Mouse (Mus musculus) brain, embryonic 14.5 days (tissue): ENCODE data around the gene Kif1c.

Experiments used
- CTCF ChIP-seq: fragments of 200-500 bp; IDR thresholded peaks from 2 replicates; pipeline ENCODE4 v1.5.1; 2012; ENCODE audit warnings: inconsistent platforms, mild to moderate bottlenecking, moderate library complexity, borderline replicate concordance; ENCODE audit not compliant: insufficient read depth, insufficient read length; ENCODE audit errors: extremely low read depth
- POLR2A ChIP-seq: fragments of 200-500 bp; IDR thresholded peaks from 2 replicates; pipeline ENCODE4 v1.6.1; 2012; ENCODE audit warnings: mild to moderate bottlenecking, inconsistent platforms, borderline replicate concordance; ENCODE audit not compliant: poor library complexity, insufficient read depth, insufficient read length, severe bottlenecking; ENCODE audit errors: extremely low read depth

- no peak for TF ChIP-seq CTCF
- no peak for TF ChIP-seq POLR2A
Measured at GRCm38 (mm10) chr11:70670483-70670882, 29.9 kb upstream of the Kif1c start.
